Mouse (Mus musculus) c-Kit-positive CD71-positive TER-119-negative erythroid progenitor cells, embryonic 14.5 days (primary cell): ENCODE measurements at regions not wholly inside any gene's neighbourhood (a gene's known extent, or its start where the extent isn't known, plus 50 kb on each side); places are given as distances from the start of the nearest gene placed in this dataset.
A peak's percentile ranks its signal among the peaks of the same experiment; 100 is the strongest.

Experiments used
- DNase-seq: peaks from one replicate; pipeline ENCODE4 v3.0.0-alpha.2; 2013; ENCODE audit warnings: low read depth

DNA sequence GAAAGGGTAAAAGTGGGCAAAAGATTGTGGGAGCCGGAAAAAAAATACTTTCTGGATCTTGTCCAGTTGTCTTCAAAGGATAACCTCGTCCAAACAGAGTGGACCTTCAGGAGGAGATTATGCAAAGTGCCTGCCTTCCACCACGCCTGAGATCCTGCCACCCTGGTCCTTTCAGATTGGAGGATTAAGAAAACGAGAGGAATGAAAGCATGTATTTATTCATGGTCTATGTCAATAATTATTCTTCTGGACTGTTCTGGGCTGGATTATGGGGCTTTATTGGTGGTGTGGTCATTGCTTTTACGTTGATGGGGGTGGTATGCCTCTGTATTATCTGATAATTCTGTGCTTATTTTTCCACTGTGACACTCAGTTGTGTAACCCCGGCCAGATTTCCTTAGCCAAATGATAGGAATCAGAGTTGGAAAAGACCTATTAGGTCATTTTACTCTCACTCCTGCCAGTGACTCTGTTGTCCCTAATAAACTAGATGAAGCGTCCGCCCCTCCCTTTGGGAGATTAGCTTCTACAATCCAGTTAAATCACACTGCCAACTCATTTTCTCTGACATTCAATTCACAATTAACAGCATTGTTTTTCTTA lies 656.3 kb downstream of the Slc22a22 start:
- DNase-seq, result no peak

DNA sequence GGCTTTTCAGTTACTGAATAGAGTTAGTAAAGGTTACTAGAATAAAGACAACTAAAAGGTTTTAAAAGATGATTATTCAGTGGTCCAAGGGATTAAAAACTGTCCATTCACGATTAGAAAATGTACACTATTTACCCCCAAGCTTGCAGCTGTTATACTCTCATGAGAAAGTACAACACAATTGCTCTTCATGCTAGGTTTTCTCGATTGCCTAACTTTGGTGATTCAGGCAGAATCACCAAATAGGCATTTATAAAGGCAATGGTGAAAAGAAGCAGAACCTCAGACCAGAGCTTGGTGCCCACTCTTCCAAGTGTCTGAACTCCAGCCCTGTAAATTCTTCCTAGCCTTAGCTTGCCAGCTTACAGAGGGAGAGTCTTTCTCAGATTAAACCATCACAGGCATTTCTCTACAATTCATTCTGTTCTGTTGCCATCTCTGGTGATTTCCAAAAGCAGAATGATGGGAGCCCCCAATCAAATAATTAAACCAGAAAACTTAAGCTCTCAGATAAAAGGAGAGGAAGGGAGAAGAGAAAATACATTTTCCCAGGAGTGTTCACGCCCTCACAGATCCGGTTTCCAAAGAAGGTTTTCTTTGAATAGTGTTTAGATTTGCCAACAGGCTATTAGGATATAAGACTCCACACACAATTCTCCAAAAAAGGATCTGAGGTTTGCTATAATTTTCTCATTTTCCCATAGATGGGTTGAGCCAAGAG lies 657.0 kb downstream of the Slc22a22 start:
- no peak for DNase-seq

DNA sequence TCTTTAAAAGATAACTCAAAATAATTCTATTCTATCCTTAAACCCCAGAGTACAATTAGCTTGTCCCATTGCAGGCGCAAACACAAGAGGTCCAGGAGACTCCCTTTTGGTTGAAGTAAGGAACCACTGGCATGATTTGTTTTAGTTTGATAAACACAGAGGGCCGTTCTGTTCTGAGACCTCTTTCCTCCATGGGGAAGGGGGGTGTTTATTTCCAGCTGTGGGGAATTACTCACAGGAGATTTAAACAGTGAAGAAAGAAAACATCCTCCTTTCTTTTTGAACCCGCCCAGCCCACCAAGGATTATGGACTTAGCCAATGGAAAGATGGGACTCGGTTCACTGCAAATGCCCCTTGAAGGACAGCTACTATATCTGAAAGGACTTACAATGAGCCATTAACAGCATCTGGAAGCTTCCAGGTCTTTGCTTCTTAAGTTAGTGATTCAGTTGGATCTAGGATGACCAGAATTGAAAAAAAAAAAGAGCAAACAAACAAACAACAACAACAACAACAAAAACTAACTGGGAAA lies 659.2 kb downstream of the Slc22a22 start:
- no peak for DNase-seq

GRCm38 (mm10) chr15:56817204-56818157 lies 659.9 kb downstream of the Slc22a22 start:
- DNase-seq, result no peak

DNA sequence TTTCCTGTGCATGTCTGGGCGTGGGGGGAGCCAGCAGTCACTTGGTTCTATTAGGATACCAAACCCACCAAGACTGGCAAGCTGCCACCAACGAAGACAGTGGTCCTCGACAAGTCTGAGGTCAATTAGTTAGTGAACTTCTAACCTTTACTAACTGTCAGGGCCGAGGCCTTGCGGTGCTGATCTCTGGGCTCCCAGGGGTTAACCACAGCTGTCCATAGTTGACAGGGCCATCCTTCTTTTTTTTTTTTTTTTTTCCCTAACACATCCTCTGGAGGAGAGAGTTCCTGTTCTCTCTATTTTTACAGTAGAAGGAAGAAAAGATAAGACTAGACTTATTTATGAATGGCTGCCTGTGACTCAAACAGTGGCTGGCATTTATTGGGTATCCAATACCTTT lies 663.5 kb downstream of the Slc22a22 start:
- DNase-seq, result no peak

- peak; percentile 6 for DNase-seq
Observed at GRCm38 (mm10) chr15:56810151-56810550, 667.3 kb downstream of the Slc22a22 start.

GRCm38 (mm10) chr15:56807611-56808010 lies 669.8 kb downstream of the Slc22a22 start:
- no peak for DNase-seq

DNA sequence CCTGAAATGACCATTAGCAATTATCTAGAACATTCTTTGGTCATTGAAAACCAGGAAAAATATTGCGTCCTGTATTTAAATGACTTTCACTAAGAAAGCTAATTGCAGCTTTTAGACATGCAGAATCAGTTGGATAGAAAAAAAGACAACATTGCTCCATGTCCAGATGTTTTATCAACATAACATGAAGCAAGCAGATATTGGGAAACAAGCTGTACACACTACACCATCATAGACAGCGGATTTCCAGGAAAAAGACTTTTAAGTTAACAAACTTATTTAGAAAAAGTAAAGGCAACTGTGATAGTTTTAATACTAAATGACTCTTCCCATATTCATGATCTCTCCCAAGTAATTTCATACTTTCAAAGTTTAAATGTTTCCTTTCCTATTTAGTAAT lies 675.5 kb downstream of the Slc22a22 start:
- no peak for DNase-seq

GRCm38 (mm10) chr15:56775431-56775830 lies 702.0 kb downstream of the Slc22a22 start:
- no peak for DNase-seq

DNA sequence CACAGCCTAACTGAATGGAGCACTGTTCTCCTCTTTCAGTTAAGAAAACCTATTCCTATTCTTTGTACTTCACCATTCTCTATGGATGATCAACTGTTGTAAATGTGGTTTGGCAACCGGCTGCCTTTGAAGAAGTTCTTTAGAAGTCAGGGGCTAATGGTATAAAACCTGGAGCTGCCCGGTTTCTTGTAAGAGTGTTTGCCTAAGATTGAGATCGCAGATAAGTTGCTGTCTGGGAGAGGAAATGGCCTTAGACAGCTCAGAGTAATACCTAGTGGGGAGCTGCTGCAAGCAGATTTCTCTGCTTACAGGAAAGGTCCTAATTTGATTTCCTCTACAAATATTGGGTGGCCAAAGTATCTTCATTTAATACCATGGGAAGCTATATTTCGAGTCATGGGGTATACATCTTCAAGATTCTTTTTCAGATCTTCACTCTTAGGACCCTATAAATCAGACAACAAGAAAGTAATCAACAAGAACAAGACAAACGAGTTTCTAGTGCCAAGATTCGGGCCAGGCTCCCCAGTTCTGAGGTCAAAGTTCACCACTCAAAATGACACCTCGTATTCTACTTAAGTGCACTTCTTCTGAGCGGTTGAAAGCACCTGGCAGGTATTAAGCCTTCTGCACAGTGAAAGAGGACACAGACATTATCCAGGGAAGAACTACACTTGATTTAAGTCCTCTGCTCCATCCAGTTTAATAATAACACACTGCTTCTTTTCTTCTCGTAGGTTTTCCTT lies 702.6 kb downstream of the Slc22a22 start:
- DNase-seq, result no peak

DNA sequence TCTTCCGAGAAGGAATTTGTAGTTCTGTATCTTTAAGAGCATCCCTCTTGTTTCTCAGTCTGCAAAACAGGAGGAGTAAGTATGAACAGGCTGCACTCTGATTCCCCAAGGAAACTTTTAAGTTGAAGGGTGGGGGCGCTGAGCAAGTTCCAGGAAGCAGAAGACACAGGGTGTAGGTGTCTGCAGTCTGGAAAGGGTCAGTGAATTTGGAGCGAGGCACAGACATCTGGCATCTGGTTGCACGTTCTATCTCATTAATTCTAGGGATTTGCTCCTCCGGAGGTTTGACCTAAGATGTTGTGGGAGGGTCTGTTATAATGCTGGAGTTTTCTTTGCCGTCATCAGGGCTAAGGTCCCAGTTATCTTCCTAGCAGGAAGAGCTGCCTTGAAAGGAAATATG lies 711.1 kb downstream of the Slc22a22 start:
- no peak for DNase-seq

- DNase-seq, result no peak
Observed at GRCm38 (mm10) chr15:56764957-56765482, 712.4 kb downstream of the Slc22a22 start.

DNA sequence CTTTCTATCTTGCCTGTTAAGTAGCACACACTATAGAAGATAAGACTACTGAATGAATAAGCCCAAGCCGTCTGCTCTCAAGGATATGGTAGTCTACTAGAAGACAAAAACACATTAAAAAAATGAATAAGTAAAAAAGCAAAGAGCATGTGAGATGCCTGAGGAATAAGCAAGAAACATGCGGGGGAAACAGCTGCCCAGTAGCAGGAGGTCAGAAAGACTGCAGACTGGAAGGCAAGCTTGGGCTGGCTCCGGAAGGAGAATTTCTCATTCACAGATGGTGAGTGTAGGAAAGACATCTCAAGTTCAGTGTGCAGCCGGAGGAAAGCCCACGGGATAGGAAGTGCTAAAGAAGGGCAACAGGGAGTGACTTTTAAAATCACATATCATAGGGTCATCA lies 713.4 kb downstream of the Slc22a22 start:
- no peak for DNase-seq

DNA sequence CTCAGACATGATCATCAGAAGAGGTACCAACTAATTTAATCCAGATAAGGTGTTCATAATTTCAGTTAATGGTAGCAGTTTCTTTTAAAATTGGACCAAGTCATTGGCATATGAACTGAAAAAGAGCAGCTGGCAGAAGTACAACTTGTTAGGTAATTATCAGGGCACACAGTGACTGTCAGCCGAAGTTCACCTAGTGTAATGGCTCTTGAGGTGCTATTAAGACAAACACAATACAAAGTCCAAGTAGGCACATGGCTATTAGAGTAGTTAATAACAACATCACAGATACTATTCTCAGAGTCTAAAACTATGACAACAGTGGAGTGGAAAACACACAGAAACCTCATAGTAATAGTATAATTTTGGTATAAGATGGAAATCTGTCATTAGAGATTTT lies 730.7 kb downstream of the Slc22a22 start:
- DNase-seq, result no peak

DNA sequence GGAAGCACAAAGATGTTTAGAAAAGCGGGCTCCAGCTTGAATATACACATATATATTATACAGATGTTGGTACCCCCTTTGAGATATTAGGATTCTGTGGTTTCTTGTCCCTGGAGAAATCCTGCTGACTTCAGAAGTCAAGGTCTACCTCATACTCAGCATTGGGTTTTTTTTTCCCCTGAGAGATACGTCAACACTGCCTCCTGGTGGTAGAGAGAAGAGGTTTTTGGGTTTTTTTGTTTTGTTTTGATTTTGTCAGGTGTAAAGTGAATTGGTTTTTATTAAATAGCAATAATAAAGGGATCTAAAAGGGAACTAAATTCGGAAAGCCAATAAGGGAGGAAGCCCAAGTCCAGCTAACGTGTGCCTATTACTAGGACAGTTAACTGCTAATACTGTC lies 732.5 kb downstream of the Slc22a22 start:
- DNase-seq, result peak; percentile 1
